Mouse (Mus musculus): ENCODE results near the gene Pald1.

DNA sequence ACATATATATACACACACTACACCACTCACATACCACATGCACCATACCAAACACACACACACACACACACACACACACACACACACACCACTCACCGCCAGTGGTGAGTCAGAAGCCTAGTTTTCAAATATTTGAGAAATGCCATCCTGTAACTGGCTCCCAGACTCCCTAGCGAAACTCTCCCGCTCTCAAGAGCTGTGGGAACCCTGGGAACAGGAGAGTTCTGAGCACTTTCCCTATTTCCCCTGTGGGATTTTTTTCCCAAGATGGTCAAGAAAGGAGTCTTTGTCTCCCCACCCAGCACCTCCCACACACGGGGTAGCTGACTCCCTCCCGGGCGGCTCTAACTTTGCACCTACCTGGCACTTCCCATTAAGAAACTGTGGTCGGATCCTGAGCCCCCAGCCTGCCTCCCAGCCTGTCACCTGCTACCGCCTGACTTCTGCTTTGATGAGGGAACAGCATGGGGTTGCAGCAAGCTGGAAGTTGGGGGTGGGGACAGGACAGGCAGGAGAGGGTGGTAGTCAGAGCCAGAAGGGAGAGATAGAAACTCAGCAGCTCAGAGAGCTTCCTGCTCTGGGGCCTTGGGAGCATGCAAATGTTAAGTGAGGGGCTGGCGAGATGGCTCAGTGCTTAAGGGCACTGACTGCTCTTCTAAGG, 11.3 kb upstream of the Pald1 start:
- TF ChIP-seq CTCF (conservative IDR thresholded peaks at IDR 0.05; ENCODE audit: insufficient read depth, insufficient read length, low read depth, low read length): no peak
- TF ChIP-seq POLR2A (IDR thresholded peaks at IDR 0.05; ENCODE audit: low read depth, low read length): no peak
